Mouse (Mus musculus) gastrocnemius, postnatal 4 days (tissue): ENCODE data around the gene Mcur1. TPM values are rescaled to one million over a fixed set of nuclear protein-coding genes. Genes with fewer than 3 reads are reported as not detected.

Experiments
- DNase-seq, 2 experiments: peaks; one replicate each; pipeline ENCODE4 v3.0.0; 2021 to 2022; ENCODE audit warnings: low spot score in 2 of 2, mixed read lengths in 2 of 2
- total RNA-seq, 2 experiments: library from RNA; stranded (reverse); gene quantifications; 2 replicates each; pipeline ENCODE4 v1.2.3; 2021

Mcur1 gene
- total RNA-seq, 2 experiments from 2014 or later, result 21.0 to 23.5 TPM

GRCm38 (mm10) chr13:43530832-43531693 lies 28.9 kb downstream of the Mcur1 start:
- DNase-seq, result peak in 1 of 2 experiments; percentile 46

DNA sequence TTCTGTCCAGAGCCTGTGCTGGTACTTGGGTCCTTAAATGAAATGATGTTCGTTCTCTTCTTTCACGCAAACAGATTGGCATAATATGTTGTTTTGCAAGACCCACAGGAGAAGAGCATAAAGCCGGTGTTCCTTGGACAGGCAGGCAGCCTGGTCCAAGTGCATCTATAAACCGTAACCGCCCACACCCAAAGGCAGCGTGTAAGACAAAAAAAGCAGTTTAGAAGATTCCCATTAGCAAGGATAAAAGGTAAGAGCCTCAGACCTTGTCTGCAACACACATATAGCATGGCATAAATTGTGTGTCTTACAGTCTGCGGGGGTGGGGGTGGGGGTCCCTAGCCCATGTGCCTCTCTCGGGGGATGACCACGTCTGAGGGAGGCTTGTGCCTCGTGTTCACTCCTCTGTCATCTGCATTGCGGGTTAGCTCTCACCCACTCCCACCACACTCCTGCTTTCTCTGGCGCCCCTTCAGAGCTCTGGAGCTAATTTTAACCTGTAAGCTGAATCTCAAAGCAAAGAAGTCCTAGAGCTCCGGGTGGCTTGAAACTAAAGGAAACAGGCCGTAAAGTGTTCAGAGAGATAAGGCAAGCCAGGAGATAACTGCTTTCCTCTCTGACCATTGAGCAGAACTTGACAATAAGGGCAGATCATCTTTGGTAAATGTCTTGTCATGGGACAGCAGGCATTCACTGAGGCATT lies 29.7 kb downstream of the Mcur1 start:
- DNase-seq, result no peak

GRCm38 (mm10) chr13:43526289-43526688 lies 33.7 kb downstream of the Mcur1 start:
- no peak for DNase-seq

DNA sequence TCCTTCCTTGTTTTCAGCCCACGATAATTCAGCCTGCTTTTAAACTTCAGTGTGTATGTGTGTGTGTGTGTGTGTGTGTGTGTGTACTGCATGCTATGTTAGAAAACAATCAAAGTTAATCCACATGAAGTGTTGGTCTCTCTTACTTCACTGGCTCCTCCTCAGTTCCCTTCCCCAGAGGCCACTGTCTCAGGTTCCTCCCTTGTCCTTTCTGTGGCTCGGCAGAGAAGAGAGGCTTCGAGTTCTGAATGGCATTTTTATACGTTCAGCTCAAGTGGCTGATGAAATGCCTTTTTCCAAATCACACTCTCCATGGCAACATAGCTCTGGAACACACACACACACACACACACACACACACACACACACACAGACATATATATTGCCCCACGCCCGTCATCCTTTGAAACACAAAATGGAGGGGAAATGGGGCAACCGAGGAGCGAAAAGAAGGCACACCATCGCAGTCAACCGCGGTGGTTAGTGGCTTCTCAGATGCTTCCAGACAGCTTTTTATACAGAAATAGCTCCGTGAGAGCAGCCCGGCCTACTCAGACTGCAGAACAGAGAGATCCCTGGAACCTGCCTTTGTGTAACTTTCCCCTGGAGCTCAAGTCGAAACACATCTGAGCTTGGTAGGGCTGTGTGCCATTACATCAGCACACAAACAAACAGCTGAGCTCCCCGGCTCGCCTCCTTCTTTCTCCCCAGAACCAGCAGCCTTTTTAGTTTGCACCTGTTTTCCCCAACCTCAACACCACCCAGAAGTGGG lies 34.4 kb downstream of the Mcur1 start:
- DNase-seq, result no peak

DNA sequence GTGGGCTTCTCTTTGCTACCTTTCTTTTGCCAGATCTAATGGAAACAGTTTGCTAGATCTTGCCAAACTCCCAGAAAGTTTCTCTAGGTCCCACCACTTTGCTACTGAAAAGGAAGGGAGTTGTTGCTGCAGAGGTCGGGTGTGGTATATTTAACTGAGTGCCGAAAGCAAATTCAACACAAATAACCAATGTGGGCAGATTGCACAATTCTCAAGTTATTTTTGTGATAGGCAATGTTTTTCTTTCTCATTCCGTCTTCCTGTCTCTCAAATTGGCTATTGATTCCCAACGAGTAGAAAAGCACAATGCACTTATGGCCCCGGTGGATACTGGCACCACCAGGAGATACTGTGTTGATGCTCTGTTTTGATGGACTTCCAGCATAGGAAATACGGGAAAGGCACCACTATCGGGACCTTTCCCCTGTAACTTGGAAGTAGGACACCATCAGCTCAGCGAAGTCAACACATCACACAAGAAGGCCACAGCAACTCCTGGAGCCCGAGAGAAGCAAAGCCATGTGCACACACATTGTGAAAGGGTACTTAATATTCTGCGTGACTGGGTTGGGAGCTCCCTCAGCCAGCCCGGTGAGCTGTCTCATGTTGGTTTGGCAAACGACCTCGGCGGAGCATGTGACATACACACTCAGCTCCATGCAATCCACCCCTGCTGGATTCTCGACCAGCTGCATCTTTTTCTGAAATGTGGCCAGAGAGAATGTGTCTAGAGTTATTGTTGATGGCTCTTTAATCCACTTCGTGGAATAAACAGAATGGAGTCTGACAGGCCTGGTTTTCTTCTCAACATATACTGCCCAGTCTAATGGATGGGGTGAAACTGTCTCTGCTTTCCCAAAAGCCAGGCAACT lies 35.3 kb downstream of the Mcur1 start:
- DNase-seq, result peak in 1 of 2 experiments; percentile 60

- DNase-seq, result no peak
Measured at GRCm38 (mm10) chr13:43523906-43524480, 36.0 kb downstream of the Mcur1 start.

GRCm38 (mm10) chr13:43521940-43522339 lies 38.1 kb downstream of the Mcur1 start:
- no peak for DNase-seq

DNA sequence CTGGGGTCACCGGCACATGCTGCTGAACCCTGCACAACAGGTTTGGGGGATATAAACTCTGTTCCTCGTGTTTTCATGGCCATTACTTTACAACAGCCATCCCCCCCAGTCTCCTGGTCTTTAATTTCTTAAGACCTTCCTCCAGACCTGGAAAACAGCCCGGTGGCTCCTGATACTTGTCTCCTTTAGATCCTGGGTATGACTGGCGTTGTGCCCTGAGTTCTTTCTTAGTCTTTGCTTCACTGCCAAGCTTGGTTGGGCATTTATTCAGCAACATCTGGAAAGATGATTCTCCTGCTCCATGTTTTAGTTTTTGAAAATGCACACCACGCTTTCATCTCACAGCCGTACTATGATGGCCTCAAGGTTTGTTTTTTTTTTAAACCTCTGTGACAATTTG lies 40.7 kb downstream of the Mcur1 start:
- DNase-seq, result peak in 1 of 2 experiments; percentile 52

DNA sequence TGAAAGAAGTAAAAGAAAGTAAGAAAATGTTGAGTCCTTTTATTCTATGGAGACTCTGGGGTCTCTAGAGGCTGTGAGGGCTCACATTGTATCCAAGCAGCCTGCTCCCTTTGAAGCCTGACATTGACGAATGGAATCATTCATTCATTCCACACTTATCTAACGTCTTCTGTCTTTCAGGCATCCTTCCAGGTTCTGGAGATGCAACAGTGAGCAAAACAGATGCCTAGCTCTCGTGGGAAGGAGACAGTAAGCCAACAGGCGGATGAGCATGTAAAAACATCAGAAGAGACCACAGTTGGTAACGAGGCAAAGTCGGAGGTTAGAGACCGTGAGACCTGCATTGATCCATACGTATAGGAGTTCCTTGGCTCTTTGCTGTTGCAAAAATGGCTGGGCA lies 42.6 kb downstream of the Mcur1 start:
- no peak for DNase-seq

- no peak for DNase-seq
Measured at GRCm38 (mm10) chr13:43516931-43517330, 43.1 kb downstream of the Mcur1 start.

GRCm38 (mm10) chr13:43516119-43516518 lies 43.9 kb downstream of the Mcur1 start:
- DNase-seq, result no peak

DNA sequence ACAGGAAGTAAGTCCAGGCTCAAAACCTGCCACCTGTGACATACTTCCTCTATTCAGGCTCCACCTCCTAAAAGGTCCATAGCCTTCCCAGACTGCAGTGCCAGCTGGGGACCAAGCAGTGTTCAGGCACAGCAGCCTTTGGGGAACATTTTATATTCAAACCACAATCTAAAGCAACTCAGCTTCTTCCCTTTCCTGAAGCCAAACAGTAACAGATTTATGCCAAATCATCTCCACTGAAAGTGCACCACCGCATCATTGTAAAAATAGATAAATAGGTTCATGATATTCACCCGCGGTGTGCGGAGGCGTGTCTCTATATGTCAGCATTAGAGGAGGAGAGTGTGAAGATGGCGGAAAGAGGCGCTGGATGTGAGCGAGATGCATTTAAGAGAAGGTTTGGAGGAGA lies 45.0 kb downstream of the Mcur1 start:
- DNase-seq, result no peak

GRCm38 (mm10) chr13:43512736-43513135 lies 47.3 kb downstream of the Mcur1 start:
- no peak for DNase-seq

GRCm38 (mm10) chr13:43505798-43506197 lies 54.2 kb downstream of the Mcur1 start:
- DNase-seq, result no peak

GRCm38 (mm10) chr13:43503395-43503850 lies 56.6 kb downstream of the Mcur1 start:
- DNase-seq, result peak in 1 of 2 experiments; percentile 25

GRCm38 (mm10) chr13:43501601-43502000 lies 58.4 kb downstream of the Mcur1 start:
- DNase-seq, result no peak

- DNase-seq, result no peak
Measured at GRCm38 (mm10) chr13:43500483-43500850, 59.5 kb downstream of the Mcur1 start.

DNA sequence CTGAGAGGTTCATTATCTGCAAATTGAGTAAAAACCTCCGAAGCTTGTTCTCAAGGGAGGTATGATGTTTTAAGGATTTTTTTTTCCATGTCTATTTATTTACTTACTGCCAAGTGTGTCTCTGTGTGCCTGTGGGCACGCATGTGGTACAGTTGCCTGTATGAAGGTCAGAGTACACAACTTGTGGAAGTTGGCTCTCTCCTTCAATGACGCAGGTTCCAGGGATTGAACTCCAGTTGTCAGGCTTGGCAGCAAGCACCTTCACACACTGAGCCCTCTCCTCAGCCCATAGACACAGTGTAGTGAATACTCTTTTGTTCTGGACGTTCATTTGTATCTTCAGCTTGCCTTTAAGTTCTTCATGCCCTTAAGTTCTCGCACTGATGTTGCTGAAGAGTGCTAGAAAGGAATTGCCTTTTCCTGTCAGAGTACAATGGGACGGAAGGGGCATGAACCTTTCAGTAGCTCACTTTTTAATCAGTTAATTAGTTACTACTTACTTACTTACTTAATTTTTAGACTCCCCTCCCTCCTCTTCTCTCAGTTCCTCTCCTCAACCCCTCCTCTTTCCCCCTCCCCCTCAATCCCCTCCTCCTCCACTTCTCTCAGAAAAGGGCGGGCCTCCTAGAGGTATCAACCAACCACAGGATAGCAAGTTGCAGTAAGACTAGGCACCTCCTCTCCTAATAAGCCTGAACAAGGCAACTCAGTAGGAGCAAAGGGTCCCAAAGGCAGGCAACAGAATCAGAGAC lies 60.1 kb downstream of the Mcur1 start:
- DNase-seq, result no peak

DNA sequence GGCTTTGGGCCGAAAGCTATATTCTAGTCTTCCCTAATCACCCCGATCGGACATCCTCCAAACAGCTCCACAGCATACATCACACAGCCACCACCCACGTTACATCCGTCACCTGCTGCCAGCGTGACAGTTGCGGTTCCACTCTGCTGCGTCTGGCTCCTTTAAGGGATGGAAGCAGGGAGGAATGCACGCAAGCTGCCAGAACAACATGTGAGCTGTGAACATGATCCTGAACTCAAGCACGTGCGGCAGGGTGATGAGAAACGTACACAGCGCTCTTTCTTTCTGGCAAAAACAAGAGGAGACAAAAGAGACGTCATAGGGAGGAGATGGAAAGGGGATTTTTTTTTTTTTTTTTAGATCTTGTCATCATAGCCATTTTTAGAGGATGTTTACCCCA lies 61.1 kb downstream of the Mcur1 start:
- peak in 1 of 2 experiments; percentile 47 for DNase-seq
